30 mouse cellular contexts compared by ENCODE assay signal in genomic region chr5:90687913-90688312, GRCm38 (mm10). TPM values are rescaled to one million over a fixed set of nuclear protein-coding genes. Genes with fewer than 3 reads are reported as not detected.
"Had no signal": no experiment of that assay in that cellular context is flagged by ENCODE, and none has a peak within 500 bp of the region (broad histone marks: within the 10 kb centered on the region; RNA-seq: fewer than 3 reads in every experiment).

No protein-coding gene starts in this region.

- H3K27me3 ChIP-seq: limb, embryonic 12.5 days; limb, embryonic 13.5 days; limb, embryonic 15.5 days; liver, embryonic 12.5 days; liver, embryonic 13.5 days; liver, embryonic 15.5 days; lung, embryonic 15.5 days; megakaryocyte, embryonic 14.5 days; midbrain, embryonic 12.5 days; midbrain, embryonic 13.5 days; midbrain, embryonic 15.5 days; neural tube, embryonic 12.5 days had no signal

- DNase-seq: left cerebral cortex, postnatal 4 days; liver; liver, embryonic 13.5 days; liver, postnatal 0 days; lung, adult 18-20 months; lung, adult 2 months; lung, embryonic 14.5 days; lung, postnatal 10 days; lung, postnatal 14 days; lung, postnatal 36 days; lung, postnatal 4 days; midbrain, embryonic 14.5 days had no signal

- H3K4me2 ChIP-seq: limb, embryonic 12.5 days; limb, embryonic 13.5 days; limb, embryonic 15.5 days; liver, embryonic 11.5 days; liver, embryonic 12.5 days; liver, embryonic 13.5 days; liver, embryonic 15.5 days; lung, embryonic 14.5 days; lung, embryonic 15.5 days; midbrain, embryonic 11.5 days; midbrain, embryonic 12.5 days; midbrain, embryonic 13.5 days; midbrain, embryonic 15.5 days; neural tube, embryonic 12.5 days had no signal

- H3K36me3 ChIP-seq: limb, embryonic 10.5 days; limb, embryonic 12.5 days; limb, embryonic 13.5 days; limb, embryonic 15.5 days; liver, embryonic 12.5 days; liver, embryonic 13.5 days; liver, embryonic 15.5 days; lung, embryonic 15.5 days; midbrain, embryonic 10.5 days; midbrain, embryonic 12.5 days; midbrain, embryonic 13.5 days; midbrain, embryonic 15.5 days; neural tube, embryonic 12.5 days had no signal

- H3K4me3 ChIP-seq: limb, embryonic 10.5 days; limb, embryonic 12.5 days; limb, embryonic 13.5 days; limb, embryonic 15.5 days; liver, embryonic 12.5 days; liver, embryonic 13.5 days; liver, embryonic 15.5 days; lung, embryonic 15.5 days; megakaryocyte, embryonic 14.5 days; midbrain, embryonic 10.5 days; midbrain, embryonic 12.5 days; midbrain, embryonic 13.5 days; midbrain, embryonic 15.5 days; neural tube, embryonic 12.5 days had no signal

RNA-seq across cellular contexts. Expression of gene Rassf6, which starts 47.5 kb away (rescaled TPM):
- total RNA-seq: megakaryocyte, adult 5-6 weeks; megakaryocyte-erythroid progenitor cell, adult 5-6 weeks had no signal
- polyA plus RNA-seq: macrophage; midbrain, embryonic 10.5 days had no signal
